Mouse (Mus musculus) G1E (cell line): ENCODE data around the gene Ndufa13.

Experiments used
- CTCF ChIP-seq: IDR thresholded peaks from 2 replicates; pipeline ENCODE4 v1.5.1; 2012; ENCODE audit warnings: low read depth, low read length, inconsistent platforms, mixed read lengths
- GATA1 ChIP-seq: IDR thresholded peaks from 2 replicates; pipeline ENCODE4 v1.6.1; 2012; ENCODE audit warnings: borderline replicate concordance, low read length, inconsistent platforms, mixed read lengths
- GATA2 ChIP-seq: IDR thresholded peaks from 2 replicates; pipeline ENCODE4 v1.6.1; 2012; ENCODE audit warnings: low read depth, low read length, inconsistent platforms, borderline replicate concordance
- POLR2AphosphoS5 ChIP-seq: IDR thresholded peaks from 2 replicates; pipeline ENCODE4 v1.6.1; 2012; ENCODE audit warnings: low read depth, low read length, inconsistent platforms; ENCODE audit not compliant: insufficient replicate concordance
- TAL1 ChIP-seq: conservative IDR thresholded peaks from 2 replicates; pipeline ENCODE4 v1.6.1; 2012; ENCODE audit warnings: low read depth, low read length, inconsistent platforms, mixed read lengths

GRCm38 (mm10) chr8:69902163-69903062 is at the start of gene Ndufa13, which contains the start of the genes Tssk6 and Yjefn3:
- TF ChIP-seq CTCF = no peak
- no peak for TF ChIP-seq GATA2
- no peak for TF ChIP-seq POLR2AphosphoS5
- TF ChIP-seq TAL1 = no peak
- TF ChIP-seq GATA1 = no peak
